Mouse (Mus musculus) right cerebral cortex, adult 2 months (tissue): ENCODE measurements around the gene Thsd1.
A peak's percentile ranks its signal among the peaks of the same experiment; 100 is the strongest.

Source experiments
- DNase-seq, 2 experiments: peaks; one replicate each; pipeline ENCODE4 v3.0.0; 2021 to 2022; ENCODE audit warnings: low spot score in 2 of 2

The Thsd1 gene

GRCm38 (mm10) chr8:22227061-22227877 lies at the start of gene Thsd1:
Gene Thsd1 (plus strand): TSS chr8:22227313.
- DNase-seq: no peak

- no peak for DNase-seq
Measured at GRCm38 (mm10) chr8:22184884-22185283, 42.2 kb upstream of the Thsd1 start.

DNA sequence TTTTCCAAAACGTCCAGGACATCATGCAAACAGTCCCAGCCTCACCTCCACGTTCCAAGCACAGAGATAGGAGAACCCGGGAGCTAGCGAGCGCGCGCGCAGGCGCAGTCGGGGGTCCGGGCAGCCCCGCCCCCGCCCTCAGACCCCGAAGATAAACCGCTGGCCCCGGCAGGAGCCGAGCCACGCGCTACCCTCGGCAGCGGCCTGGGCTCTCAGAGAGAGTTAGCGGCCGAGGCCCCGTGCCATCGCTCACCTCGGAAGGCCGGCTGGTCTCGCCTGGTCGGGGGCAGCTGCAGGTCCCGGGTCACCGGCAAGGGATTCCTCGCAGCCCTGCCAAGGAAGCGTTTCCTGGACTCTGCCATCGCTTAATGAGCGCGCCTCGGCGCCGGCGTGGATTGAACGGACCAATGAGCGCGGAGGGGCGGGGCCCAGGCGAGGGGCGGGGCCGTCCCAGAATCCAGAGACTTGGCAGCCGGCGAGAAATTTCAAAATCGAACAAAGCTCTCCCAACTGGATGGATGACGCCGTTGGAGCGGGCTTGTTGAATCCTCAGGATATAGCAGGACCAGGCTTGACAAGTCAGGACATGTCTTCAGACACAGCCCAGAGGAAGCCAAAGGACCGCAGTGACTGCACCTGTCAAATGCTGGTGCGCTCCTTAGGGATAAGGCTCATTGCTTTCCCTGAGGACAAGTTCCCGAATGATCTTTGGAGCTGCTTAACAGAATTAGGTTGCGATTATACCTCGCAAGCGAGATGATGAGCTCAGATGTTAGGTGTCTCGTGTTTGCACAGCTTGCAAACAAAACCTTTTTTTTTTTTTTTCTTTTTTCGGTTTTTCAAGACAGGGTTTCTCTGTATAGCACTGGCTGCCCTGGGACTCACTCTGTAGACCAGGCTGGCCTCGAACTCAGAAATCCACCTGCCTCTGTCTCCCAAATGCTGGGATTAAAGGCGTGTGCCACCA lies 41.4 kb upstream of the Thsd1 start, which contains the start of gene Ckap2:
Ckap2 (minus strand) TSS at position 389 of the 967 bp plus-strand sequence.
- peak; percentile 80 to 81 for DNase-seq

- peak; percentile 84 to 89 for DNase-seq
Measured at GRCm38 (mm10) chr8:22192660-22193431, 34.3 kb upstream of the Thsd1 start, which contains the start of gene Vps36. Gene Vps36 (plus strand): TSS chr8:22192809.

DNA sequence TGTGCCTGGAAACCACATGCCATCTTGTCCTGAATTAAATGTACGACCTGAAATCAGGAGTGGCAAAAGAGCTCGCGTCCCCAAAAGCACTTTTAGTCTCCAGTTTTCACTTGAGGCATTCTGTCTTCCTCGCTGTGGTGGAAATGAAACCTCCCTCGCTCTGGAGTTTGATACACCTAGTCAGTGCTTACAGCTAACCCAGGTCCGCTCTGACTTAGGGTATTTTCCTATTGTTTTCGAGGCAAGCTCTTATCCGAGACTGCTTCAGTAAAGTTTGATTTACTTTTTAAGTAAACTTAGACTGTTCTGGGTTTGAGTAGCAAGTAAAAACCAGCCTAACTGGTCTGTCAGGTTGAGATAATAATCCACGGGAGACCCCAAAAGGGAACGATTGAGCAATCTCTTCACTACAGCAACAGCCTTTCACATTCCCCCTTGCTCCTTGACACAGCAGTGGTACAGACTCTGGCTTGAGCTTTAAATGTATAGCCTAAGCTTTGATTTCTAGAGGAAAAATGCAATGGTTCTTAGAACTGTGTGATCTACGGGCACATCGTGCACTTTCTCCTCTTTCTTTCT lies 33.6 kb upstream of the Thsd1 start:
- DNase-seq: peak in 1 of 2 experiments; percentile 29

DNA sequence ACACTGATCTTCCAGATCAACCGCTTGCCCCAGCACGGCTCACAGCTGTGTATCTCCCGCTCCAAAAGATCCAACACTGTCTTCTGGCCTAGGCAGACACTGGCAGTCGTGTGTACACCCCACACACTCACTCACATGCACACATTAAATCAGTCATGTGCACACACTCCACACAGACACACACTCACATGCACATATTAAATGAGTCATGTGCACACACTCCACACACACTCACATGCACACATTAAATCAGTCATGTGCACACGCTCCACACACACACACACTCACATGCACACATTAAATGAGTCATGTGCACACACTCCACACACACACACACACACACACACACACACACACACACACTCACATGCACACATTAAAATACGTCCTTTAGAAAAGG lies 29.2 kb upstream of the Thsd1 start:
- DNase-seq: no peak

DNA sequence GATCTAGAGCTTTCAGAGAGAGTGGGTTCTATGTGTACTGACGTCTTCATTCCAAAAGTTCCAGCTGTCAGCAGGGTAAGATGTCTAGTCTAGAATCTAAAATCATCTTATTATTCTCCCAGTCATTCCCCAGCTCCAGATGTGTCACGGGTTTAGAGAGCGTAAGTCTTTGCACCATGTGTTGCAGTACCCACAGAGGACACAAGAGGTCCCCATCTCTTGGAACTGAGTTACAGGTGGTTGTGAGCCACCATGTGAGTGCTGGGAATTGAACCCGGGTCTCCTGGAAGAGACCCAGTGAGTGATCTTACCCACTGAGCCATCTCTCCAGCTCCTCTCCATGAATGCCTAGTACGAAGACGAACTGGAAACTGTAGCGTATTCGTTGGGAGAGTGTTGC lies 27.6 kb upstream of the Thsd1 start:
- no peak for DNase-seq

DNA sequence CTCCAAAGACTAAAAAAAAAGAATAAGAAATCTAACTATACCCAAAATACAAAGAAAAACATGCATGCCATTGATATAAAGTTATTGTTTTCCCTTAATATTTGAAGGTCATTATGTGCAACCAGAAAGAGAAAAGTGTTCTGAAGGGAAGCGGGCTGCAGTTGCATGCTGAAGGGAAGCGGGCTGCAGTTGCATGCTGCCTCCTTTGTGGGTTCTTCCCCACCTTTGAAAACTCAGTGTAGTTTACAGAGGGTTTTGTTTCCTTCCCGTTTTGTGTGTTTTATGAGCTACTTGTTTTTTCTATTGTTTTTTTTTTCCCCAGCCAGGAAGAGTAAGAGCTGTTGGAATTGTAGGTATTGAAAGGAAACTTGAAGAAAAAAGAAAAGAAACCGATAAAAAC lies 19.6 kb upstream of the Thsd1 start:
- no peak for DNase-seq

GRCm38 (mm10) chr8:22209012-22209411 lies 18.1 kb upstream of the Thsd1 start:
- DNase-seq: no peak

- no peak for DNase-seq
Measured at GRCm38 (mm10) chr8:22214826-22215225, 12.3 kb upstream of the Thsd1 start.

GRCm38 (mm10) chr8:22226361-22226760 lies 752 bp upstream of the Thsd1 start:
- DNase-seq: no peak

DNA sequence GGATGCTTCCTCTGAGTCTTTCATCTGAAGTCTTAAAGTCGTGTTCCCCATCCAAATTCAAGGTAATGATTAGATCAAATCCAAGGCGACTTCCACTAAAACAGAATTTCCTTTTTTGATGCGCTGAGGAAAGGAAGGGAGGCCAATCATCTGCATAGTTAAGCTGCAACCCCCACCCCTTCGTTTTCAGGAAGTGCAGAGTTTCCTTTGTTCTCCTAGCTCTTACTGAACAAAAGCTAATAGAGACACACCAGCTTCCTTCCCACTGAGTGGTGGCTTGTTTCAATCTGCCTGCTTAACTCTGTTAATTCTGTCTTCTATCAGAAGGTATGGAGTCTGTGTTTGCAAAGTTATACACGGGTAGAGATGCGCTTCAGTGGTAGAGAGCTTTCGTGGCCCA lies 1.5 kb downstream of the Thsd1 start:
- DNase-seq: no peak

- no peak for DNase-seq
Measured at GRCm38 (mm10) chr8:22242986-22243385, 15.9 kb downstream of the Thsd1 start.

DNA sequence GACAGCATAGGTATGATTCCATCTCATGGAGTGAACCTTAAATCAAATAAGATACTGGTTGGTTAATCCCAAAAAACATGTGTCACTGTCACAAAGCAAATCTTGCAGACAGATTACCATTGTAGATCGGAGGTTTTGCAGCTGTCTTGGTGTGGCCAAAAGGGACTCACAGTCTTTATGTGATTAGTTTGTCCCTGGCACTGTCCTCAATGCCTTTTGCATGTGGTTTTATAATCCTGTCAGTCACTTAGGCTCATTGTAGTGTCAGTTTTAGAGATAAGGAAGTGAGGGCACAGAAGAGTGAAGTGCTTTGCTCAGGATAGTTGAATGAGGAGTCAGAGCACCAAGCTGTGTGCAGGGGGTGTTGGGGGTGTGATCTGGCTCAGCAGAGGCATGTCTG lies 18.6 kb downstream of the Thsd1 start:
- no peak for DNase-seq

GRCm38 (mm10) chr8:22247956-22248355 lies 20.8 kb downstream of the Thsd1 start:
- DNase-seq: no peak

GRCm38 (mm10) chr8:22249080-22249479 lies 22.0 kb downstream of the Thsd1 start:
- DNase-seq: no peak

GRCm38 (mm10) chr8:22258946-22259450 lies 31.9 kb downstream of the Thsd1 start:
- DNase-seq: no peak

GRCm38 (mm10) chr8:22259531-22259930 lies 32.4 kb downstream of the Thsd1 start:
- no peak for DNase-seq

DNA sequence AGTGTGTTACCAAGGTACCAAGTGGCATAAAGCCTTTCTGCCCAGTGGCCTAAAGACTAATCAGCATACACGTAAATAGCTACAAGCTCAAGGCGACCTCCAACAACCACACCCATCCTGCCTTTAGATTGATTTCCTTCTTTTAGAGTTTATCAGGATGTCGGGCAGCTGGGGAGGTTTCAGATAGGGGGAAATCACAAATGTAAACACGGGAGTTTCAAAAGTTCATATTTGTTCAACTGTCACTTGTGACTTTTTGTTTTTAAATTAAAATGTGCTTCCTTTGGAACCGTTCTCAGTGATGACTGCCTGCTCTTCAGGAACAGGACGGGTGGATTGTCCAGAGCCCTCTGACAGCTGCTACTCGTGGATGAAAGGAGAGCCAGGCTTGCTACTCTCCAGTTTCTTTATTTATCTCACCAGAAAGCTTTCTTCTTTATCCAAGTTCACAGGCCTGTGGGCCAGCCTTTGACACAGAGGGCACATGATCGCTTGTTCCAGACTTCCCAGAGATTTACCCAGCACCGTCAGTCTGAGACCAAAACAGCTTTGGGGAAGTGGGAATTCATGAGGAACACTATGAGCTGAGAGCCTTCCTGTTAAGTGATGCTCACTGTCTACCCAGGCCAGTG lies 33.1 kb downstream of the Thsd1 start:
- no peak for DNase-seq

DNA sequence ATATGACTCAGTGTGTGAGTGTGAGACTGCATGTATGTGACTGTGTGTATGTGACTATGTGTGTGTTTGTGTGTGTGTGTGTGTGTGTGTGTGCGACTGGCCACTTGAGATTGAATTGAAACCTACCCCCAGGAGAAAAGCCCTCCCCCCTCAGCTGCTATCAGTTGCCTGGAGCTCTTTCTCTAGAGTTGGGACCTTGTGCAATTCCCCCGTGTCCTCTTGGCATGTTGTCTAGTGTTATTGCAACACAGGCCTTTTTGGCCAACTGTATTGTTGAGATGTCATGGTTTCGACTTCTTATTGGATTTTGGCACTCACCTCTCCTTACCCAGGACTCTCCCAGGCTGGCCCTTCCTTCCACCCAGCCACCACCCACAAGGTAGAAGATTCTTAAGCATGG lies 35.2 kb downstream of the Thsd1 start:
- no peak for DNase-seq

- no peak for DNase-seq
Measured at GRCm38 (mm10) chr8:22264292-22264691, 37.2 kb downstream of the Thsd1 start.
